Mouse (Mus musculus) forebrain, embryonic 10.5 days (tissue): ENCODE data around the gene Kcnh3. TPM values are rescaled to one million over a fixed set of nuclear protein-coding genes. Genes with fewer than 3 reads are reported as not detected.

Experiments used
- DNase-seq: peaks from one replicate; pipeline ENCODE4 v3.0.0-alpha.2; 2017; ENCODE audit warnings: low spot score; ENCODE audit errors: extremely low spot score
- H3K27ac ChIP-seq: fragments of 300-500 bp; sonication (generic); 2 replicates; pipeline ENCODE4 v1.5.1; 2016; ENCODE audit warnings: mild to moderate bottlenecking
- H3K27me3 ChIP-seq: fragments of 300-500 bp; sonication (generic); 2 replicates; pipeline ENCODE4 v1.6.1; 2016; ENCODE audit warnings: mild to moderate bottlenecking; ENCODE audit not compliant: poor library complexity, severe bottlenecking
- H3K36me3 ChIP-seq: fragments of 300-500 bp; sonication (generic); replicated peaks from 2 replicates; pipeline ENCODE4 v1.6.1; 2016; ENCODE audit warnings: mild to moderate bottlenecking, moderate library complexity
- H3K4me1 ChIP-seq: fragments of 300-500 bp; sonication (generic); 2 replicates; pipeline ENCODE4 v1.6.1; 2016
- H3K4me3 ChIP-seq: fragments of 300-500 bp; sonication (generic); 2 replicates; pipeline ENCODE4 v1.5.1; 2016; ENCODE audit warnings: mild to moderate bottlenecking, moderate library complexity
- H3K9me3 ChIP-seq: fragments of 300-500 bp; sonication (generic); 2 replicates; pipeline ENCODE4 v1.6.1; 2016; ENCODE audit warnings: mild to moderate bottlenecking, moderate library complexity
- whole genome bisulfite sequencing: fragments of 180-500 bp; shearing (Covaris S2); methylation state at CpG from one replicate; pipeline ENCODE4 v1.1.7; 2016; 5-methylcytosine and 5-hydroxymethylcytosine counted together
- polyA plus RNA-seq: library from polyadenylated mRNA; unstranded; fragments of >200 nt; fragmentation: Nextera tagmentation; extraction: Ambion mirVana; gene quantifications from 2 replicates; pipeline ENCODE4 v1.2.1, GENCODE M21; 2016

The Kcnh3 gene
- polyA plus RNA-seq: 0.17 TPM in 1 of 2 replicates, not detected in the other

DNA sequence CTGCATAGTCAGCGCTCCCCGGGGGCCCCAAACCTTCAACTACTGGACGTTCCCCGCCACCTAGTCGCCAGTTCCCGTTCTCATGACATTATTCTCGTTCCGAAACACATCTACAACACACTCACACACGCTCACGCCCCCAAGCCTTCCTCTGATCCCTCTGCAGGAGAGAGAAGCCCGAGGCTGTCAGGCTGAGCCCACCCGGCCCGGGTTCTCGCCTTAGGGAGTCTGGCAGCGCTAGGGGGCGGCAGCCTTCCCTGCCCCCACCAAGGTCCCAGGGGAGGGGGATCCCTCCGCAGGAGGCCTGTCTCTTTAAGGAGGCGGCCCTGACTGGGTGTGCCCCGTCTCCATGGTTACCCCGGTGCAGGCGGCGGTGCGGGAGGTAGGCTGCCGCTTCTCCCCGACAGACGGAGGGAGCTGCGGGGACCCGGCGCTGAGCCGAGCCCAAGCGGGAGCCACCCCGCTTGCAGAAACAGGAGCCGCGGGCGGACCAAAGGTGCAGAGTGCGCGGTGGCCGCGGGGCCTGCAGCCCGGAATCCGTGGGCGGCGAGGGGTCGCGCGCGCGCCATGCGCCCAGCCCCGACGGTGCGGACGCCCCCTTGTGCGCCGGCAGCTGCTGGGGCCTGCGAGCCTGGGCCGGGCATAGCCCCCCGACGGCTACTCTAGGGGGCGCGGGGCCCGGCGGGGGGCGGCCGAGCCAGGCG lies at the start of gene Kcnh3:
Kcnh3 (plus strand) TSS at position 654 of the 704 bp plus-strand sequence.
- 1% methylated on average over 66 of the region's 66 CpGs for WGBS
- DNase-seq: no peak
- H3K27me3 ChIP-seq: peaks cover 100% of the 10 kb centered on the region
- no peaks in the 10 kb centered on the region for H3K36me3 ChIP-seq
- peak within 1 kb of the TSS; percentile 46; the same call in 1 of the 2 replicates for H3K27ac ChIP-seq
- no peaks in the 10 kb centered on the region for H3K9me3 ChIP-seq
- H3K4me3 ChIP-seq: peak within 1 kb of the TSS; percentile 50
- peaks cover 65% of the 10 kb centered on the region for H3K4me1 ChIP-seq

DNA sequence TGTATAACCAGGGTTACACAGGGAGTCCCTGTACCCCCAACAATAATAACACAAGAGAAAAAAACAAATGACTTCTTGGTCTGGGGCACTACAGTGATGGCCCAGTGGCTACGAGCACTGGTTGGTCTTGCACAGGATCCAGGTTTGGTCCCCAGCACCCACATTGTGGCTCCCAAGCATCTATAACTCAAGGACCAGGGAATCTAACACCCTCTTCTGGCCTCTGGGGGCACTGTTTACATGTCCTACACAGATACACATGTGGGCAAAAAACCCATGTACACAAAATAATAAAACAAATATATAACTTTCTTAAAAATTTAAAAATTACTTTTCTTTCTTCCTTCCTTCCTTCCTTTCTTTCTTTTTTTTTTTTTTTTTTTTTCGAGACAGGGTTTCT lies 45.0 kb upstream of the Kcnh3 start:
- H3K27ac ChIP-seq: no peak overlapping the region
- 97% methylated on average over 1 of the region's 2 CpGs for WGBS
- H3K9me3 ChIP-seq: no peaks in the 10 kb centered on the region
- no peaks in the 10 kb centered on the region for H3K4me1 ChIP-seq
- peaks cover 95% of the 10 kb centered on the region for H3K36me3 ChIP-seq
- DNase-seq: no peak
- no peak overlapping the region for H3K4me3 ChIP-seq
- no peaks in the 10 kb centered on the region for H3K27me3 ChIP-seq

DNA sequence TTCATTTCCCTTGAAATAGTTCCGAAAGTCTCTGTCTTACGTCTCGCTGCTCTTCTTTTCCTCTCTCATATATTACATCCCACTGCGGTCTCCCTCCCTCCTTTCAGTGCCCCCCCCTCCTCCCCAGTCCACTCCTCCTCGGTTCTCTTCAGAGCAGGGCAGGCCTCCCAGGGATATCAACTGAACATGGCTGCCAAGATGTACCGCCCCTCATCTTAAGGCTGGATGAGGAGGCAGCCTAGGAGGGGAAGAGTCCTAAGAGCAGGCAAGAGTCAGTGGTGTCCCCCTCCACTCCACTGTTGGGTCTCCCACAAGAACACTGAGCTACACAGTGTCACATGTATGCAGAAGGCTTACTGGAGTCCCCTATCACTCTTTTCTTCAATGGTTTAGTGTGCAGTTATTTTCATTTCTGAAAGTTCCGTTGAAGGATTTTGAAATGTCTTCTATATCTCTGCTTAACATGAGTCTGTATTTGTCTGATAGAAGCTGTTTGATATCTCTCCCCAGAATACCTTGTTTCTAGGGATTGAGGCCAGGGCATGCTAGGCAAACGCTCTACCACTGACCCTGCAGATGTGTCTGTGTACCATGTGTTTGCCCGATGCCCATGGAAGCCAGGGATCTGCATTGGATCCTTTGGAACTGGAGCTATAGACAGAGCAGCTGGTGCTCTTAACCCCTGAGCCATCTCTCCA lies 40.3 kb upstream of the Kcnh3 start:
- Histone ChIP-seq H3K4me1 (no peaks in the 10 kb centered on the region), H3K27ac (no peak overlapping the region), H3K36me3 (peaks cover 96% of the 10 kb centered on the region), H3K9me3 (no peaks in the 10 kb centered on the region), H3K4me3 (no peak overlapping the region), H3K27me3 (no peaks in the 10 kb centered on the region)
- 88% methylated on average over 9 of the region's 9 CpGs for WGBS
- DNase-seq: no peak

DNA sequence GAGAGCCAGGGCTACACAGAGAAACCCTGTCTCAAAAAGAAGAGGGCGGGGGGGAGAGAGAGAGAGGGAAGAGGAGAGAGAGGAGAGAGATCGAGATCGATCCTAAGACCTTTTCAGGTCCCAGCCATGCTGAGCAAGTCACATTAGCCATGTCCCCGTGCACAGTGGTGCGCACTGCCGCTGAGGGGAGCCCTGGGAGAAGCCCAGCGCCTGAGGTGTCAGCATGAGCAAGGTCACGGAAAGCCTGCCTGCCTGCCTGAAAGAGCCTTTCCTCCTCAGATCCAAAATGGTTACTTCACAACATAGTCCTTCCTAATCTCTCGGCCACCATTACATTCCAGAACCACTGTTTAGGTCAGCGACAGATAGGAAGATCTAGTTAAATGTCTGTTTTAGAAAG lies 30.3 kb upstream of the Kcnh3 start:
- WGBS: 85% methylated on average over 10 of the region's 10 CpGs

DNA sequence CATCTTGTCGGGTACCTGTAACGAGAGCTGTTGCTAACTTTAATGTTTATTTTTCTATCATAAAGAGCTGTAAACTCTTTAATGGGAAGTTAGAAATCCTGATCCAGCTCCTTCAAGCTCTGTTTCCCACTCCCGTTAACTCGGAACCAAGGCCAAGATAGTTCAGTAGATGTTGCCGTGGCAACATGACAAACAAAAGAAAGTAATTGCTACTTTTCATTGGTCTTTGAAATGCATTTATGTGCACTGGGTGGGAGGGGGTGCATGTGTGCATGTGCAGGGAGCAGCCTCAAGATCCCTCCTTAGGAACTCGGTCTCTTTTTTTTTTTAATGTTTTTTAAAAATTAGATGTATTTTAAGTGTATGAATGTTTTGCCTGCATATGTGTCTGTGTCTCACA lies 29.6 kb upstream of the Kcnh3 start:
- Histone ChIP-seq H3K9me3 (no peaks in the 10 kb centered on the region), H3K27me3 (no peaks in the 10 kb centered on the region), H3K36me3 (peaks cover 86% of the 10 kb centered on the region), H3K4me1 (peaks cover 16% of the 10 kb centered on the region), H3K27ac (0 out of 2 replicates have a peak overlapping the region, but pooled peaks have one; percentile 13), H3K4me3 (no peak overlapping the region)
- no peak for DNase-seq
- WGBS: 72% methylated on average over 6 of the region's 6 CpGs

More for the DNA sequence above, 30.3 kb upstream of the Kcnh3 start:
- H3K27me3 ChIP-seq: no peaks in the 10 kb centered on the region
- no peak for DNase-seq
- H3K27ac ChIP-seq: peak overlapping the region; percentile 21; the same call in 1 of the 2 replicates
- H3K36me3 ChIP-seq: peaks cover 86% of the 10 kb centered on the region
- H3K4me3 ChIP-seq: no peak overlapping the region
- H3K9me3 ChIP-seq: no peaks in the 10 kb centered on the region
- peaks cover 16% of the 10 kb centered on the region for H3K4me1 ChIP-seq

DNA sequence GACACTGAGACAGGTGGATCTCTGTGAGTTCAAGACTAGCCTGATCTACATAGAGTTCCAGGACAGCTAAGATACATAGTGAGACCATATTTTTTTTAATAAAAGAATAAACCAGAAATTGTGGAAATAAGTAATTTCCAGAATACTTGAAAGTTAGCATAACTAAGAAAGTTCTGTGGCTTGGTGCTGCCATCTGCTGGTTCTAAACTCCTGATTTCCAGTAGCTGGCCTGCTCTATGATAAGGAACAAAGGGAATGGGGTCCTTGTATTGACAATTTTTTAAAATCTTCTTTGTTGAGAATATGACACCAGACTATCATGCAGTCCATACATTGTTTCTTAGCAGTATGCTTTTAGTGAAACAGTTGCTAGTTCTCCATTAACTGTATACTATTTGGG lies 25.9 kb upstream of the Kcnh3 start:
- Histone ChIP-seq H3K4me1 (peaks cover 16% of the 10 kb centered on the region), H3K27ac (no peak overlapping the region), H3K4me3 (no peak overlapping the region), H3K9me3 (no peaks in the 10 kb centered on the region), H3K36me3 (peaks cover 84% of the 10 kb centered on the region), H3K27me3 (no peaks in the 10 kb centered on the region)
- no peak for DNase-seq

DNA sequence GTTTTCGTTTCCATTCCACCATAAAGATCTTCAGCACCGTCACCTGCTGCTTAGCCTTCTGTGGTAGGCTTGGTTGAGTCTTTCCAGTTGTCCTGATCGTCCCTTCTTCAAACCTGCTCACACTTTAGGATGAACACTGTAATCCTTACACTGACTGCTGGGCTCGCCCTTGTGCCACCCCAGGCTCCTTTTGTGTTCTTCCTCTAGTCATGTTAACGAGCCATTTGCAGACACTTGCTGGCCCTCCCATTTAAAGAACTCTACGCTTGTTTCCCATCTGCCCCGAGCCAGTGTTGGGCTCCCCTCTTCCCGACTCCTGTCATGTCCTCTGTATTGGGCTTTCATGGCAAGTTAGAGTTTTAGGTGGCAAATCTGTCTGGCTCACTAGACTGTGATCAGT lies 18.7 kb upstream of the Kcnh3 start:
- no peaks in the 10 kb centered on the region for H3K9me3 ChIP-seq
- no peak for DNase-seq
- 68% methylated on average over 8 of the region's 8 CpGs for WGBS
- no peaks in the 10 kb centered on the region for H3K27me3 ChIP-seq
- H3K36me3 ChIP-seq: peaks cover 90% of the 10 kb centered on the region
- no peak overlapping the region for H3K27ac ChIP-seq
- no peak overlapping the region for H3K4me3 ChIP-seq
- no peaks in the 10 kb centered on the region for H3K4me1 ChIP-seq

DNA sequence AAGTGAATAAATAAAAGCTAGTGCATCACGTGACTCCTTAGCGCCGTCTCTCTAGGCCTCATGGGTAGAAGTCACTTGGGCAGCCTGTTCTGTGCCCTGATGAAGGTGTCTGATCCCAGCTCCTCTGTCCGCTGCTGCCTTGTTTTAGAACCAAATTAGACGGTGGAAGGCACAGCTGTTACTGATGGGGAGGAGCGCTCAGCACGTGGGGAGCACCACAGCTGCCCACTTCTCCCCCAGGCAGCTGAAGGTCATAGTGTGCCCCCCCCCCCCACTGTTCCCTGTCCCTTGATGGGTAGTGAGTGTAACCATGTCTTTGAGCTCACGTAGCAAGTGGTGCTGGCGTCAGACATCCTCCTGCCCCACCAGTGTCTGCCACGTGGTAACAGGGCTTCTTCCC lies 11.5 kb upstream of the Kcnh3 start:
- DNase-seq: no peak
- 87% methylated on average over 10 of the region's 10 CpGs for WGBS
- H3K4me3 ChIP-seq: no peak overlapping the region
- H3K27ac ChIP-seq: no peak overlapping the region
- no peaks in the 10 kb centered on the region for H3K27me3 ChIP-seq
- no peaks in the 10 kb centered on the region for H3K4me1 ChIP-seq
- H3K9me3 ChIP-seq: no peaks in the 10 kb centered on the region
- H3K36me3 ChIP-seq: peaks cover 68% of the 10 kb centered on the region

DNA sequence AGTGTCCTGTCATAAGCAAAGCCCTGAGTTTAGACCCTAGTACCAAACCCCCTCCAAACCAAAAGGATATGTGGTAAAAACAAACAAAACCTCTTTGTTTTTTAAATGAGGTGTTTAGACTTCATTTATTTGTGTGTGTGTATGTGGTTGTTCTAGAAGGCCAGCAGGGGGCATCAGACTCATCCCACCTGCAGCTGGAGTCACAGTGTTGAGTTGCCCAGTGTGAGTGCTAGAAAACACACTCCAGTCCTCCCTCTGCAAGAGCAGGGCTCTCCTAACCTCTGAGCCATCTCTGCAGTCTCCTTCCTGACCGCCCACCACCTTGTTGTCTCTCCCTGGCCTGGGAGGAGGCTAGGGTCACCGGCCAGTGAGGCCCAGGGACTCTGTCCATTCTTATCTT lies 9.7 kb upstream of the Kcnh3 start:
- peaks cover 50% of the 10 kb centered on the region for H3K36me3 ChIP-seq
- H3K4me3 ChIP-seq: no peak overlapping the region
- DNase-seq: peak; percentile 23
- no peaks in the 10 kb centered on the region for H3K4me1 ChIP-seq
- no peaks in the 10 kb centered on the region for H3K9me3 ChIP-seq
- 77% methylated on average over 2 of the region's 2 CpGs for WGBS
- no peak overlapping the region for H3K27ac ChIP-seq
- peaks cover 10% of the 10 kb centered on the region for H3K27me3 ChIP-seq

DNA sequence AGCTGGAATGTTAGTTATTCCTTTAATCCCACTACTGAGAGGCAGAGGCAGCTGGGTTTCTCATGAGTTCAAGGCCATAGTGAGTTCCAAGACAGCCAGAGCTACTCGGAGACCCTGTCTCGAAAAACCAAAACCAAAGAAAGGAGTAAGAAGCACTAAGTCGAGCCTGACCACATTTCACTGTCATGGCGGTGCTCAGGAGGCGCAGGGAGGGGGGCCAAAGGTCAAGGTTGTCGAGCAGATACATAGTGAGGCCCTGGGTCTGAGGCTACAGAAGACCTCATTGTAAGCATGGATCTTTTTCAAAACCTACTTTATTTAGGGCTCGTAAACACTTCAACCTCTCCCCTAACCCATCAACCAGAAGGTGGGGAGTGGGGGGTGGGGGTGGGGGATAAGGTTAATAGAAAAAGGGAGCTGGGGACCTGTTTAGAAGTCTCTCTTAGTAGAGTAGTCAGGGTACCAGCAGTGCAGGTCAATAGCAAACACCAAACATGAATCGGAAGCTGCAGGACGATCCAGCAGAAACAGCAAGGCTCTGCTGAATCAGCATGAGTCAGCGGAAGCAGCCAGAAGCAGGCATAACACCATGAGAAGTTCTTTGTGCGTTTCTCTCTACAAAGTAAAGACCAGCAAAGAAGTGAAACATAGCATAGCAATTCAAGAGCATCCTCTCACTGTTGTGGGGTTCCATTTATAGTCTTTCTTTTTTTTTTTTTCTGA lies 8.8 kb upstream of the Kcnh3 start:
- WGBS: 88% methylated on average over 11 of the region's 11 CpGs
- H3K4me1 ChIP-seq: no peaks in the 10 kb centered on the region; the same call in 1 of the 2 replicates
- no peak overlapping the region for H3K27ac ChIP-seq
- H3K27me3 ChIP-seq: peaks cover 20% of the 10 kb centered on the region
- peaks cover 41% of the 10 kb centered on the region for H3K36me3 ChIP-seq
- no peaks in the 10 kb centered on the region for H3K9me3 ChIP-seq
- no peak overlapping the region for H3K4me3 ChIP-seq
- DNase-seq: no peak

DNA sequence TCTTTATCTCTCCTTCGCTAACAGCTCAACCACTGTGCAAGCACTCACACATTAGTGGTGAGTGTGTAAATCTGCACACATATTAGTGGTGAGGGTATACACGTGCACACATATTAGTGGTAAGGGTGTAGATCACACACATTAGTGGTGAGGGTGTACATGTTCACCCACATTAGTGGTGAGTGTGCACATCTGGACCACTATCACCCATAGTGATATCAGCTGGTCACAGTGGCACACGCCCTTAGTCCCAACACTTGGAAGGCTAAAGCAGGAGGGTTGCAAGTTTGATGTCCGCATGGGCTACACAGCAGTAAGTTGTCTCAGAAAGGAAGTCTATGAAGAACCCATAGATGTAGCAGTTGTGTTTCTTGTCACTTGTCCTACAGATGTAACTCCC lies 7.0 kb upstream of the Kcnh3 start:
- Histone ChIP-seq H3K4me1 (peaks cover 17% of the 10 kb centered on the region), H3K27me3 (peaks cover 37% of the 10 kb centered on the region), H3K27ac (no peak overlapping the region), H3K4me3 (no peak overlapping the region), H3K9me3 (no peaks in the 10 kb centered on the region), H3K36me3 (peaks cover 24% of the 10 kb centered on the region)
- DNase-seq: no peak
- 91% methylated on average over 4 of the region's 4 CpGs for WGBS

DNA sequence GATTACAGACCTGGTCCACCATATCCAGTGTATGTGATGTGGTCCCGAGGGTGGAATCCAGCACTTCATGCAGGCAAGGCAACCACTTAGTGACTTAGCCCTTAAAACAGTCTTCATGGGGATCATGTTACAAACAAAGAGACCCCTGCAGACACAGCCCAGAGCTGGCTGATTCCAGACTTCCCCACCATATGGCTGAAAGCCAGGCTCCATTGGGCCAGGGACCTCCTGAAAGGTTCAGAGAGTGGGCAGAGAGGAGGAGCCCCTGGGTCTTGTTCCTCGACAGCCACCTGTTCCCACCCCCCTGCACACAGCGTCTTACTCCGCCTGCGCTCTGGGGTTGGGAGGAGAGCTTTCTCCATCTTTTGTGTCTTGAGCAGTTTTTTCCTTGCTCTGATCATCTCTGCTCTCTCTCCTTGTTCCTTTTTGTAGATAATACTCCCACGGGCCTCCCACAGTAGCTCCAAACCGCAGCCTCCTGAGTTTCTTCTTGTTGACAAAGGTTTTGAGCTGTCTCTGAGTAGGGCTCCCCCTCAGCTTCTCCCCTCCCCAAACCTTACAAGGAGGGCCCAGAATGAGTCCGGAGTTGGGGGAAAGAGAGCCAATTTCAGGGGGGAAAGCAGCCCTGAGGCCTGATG lies 3.2 kb upstream of the Kcnh3 start:
- peak overlapping the region; percentile 15; the same call in 1 of the 2 replicates for H3K27ac ChIP-seq
- peaks cover 54% of the 10 kb centered on the region for H3K4me1 ChIP-seq
- H3K9me3 ChIP-seq: no peaks in the 10 kb centered on the region
- DNase-seq: no peak
- H3K27me3 ChIP-seq: peaks cover 75% of the 10 kb centered on the region
- no peak overlapping the region for H3K4me3 ChIP-seq
- H3K36me3 ChIP-seq: no peaks in the 10 kb centered on the region
- WGBS: 13% methylated on average over 8 of the region's 8 CpGs
